Mouse (Mus musculus): Measurements from ENCODE around the gene Sult1b1. TPM values are rescaled to one million over a fixed set of nuclear protein-coding genes. Genes with fewer than 3 reads are reported as not detected.
"Not testable (repeated sequence)": the region's sequence is repeated elsewhere in the genome, so short reads cannot be mapped to it uniquely, and the experiment has no call there.

Sult1b1 gene
- polyA plus RNA-seq, 1 experiment from 2014 or later, result not detected

GRCm38 (mm10) chr5:87550935-87551334, 12.9 kb upstream of the Sult1b1 start:
- no peaks in the 10 kb centered on the region for H3K36me3 ChIP-seq (ENCODE audit: control insufficient read depth, insufficient read depth)
- no peak overlapping the region for H3K4me3 ChIP-seq (replicated peaks; ENCODE audit: low read length)
- no peaks in the 10 kb centered on the region for H3K4me1 ChIP-seq (replicated peaks; ENCODE audit: control insufficient read depth, insufficient read depth, low read length)
- H3K4me2 ChIP-seq (ENCODE audit: low read length), result no peak overlapping the region
- ATAC-seq, result no peak
- no peaks in the 10 kb centered on the region for H3K9me3 ChIP-seq (ENCODE audit: control insufficient read depth, low read length)
- no peaks in the 10 kb centered on the region for H3K27me3 ChIP-seq (replicated peaks; ENCODE audit: control insufficient read depth, insufficient read depth, low read length)
- WGBS, result 33% methylated on average over 1 of the region's 1 CpGs
- no peak overlapping the region for H3K27ac ChIP-seq (ENCODE audit: low read length)
- no peak overlapping the region for H3K9ac ChIP-seq (replicated peaks; ENCODE audit: low read depth, low read length)

GRCm38 (mm10) chr5:87535994-87536644, 1.9 kb downstream of the Sult1b1 start:
- Histone ChIP-seq H3K27me3 (replicated peaks; ENCODE audit: control insufficient read depth, insufficient read depth, low read length) (no peaks in the 10 kb centered on the region), H3K4me2 (ENCODE audit: low read length) (no peak overlapping the region), H3K36me3 (ENCODE audit: control insufficient read depth, insufficient read depth) (no peaks in the 10 kb centered on the region), H3K9me3 (ENCODE audit: control insufficient read depth, low read length) (no peaks in the 10 kb centered on the region), H3K4me3 (replicated peaks; ENCODE audit: low read length) (no peak overlapping the region), H3K4me1 (replicated peaks; ENCODE audit: control insufficient read depth, insufficient read depth, low read length) (no peaks in the 10 kb centered on the region), H3K9ac (replicated peaks; ENCODE audit: low read depth, low read length) (no peak overlapping the region), H3K27ac (ENCODE audit: low read length) (no peak overlapping the region)
- 53% methylated on average over 4 of the region's 4 CpGs for WGBS
- ATAC-seq, result no peak

- H3K4me2 ChIP-seq (ENCODE audit: low read length), result no peak overlapping the region
- no peak for ATAC-seq
- H3K4me3 ChIP-seq (replicated peaks; ENCODE audit: low read length), result no peak overlapping the region
- no peak overlapping the region for H3K27ac ChIP-seq (ENCODE audit: low read length)
- no peaks in the 10 kb centered on the region for H3K4me1 ChIP-seq (replicated peaks; ENCODE audit: control insufficient read depth, insufficient read depth, low read length)
- no peaks in the 10 kb centered on the region for H3K27me3 ChIP-seq (replicated peaks; ENCODE audit: control insufficient read depth, insufficient read depth, low read length)
- no peaks in the 10 kb centered on the region for H3K36me3 ChIP-seq (ENCODE audit: control insufficient read depth, insufficient read depth)
- H3K9me3 ChIP-seq (ENCODE audit: control insufficient read depth, low read length), result no peaks in the 10 kb centered on the region
- no peak overlapping the region for H3K9ac ChIP-seq (replicated peaks; ENCODE audit: low read depth, low read length)
- WGBS, result 75% methylated on average over 2 of the region's 2 CpGs
These were observed 5.7 kb downstream of the Sult1b1 start for GRCm38 (mm10) chr5:87532288-87532687.

- H3K27me3 ChIP-seq (replicated peaks; ENCODE audit: control insufficient read depth, insufficient read depth, low read length); H3K9me3 ChIP-seq (ENCODE audit: control insufficient read depth, low read length); H3K4me1 ChIP-seq (replicated peaks; ENCODE audit: control insufficient read depth, insufficient read depth, low read length); H3K4me3 ChIP-seq (replicated peaks; ENCODE audit: low read length); H3K36me3 ChIP-seq (ENCODE audit: control insufficient read depth, insufficient read depth); H3K27ac ChIP-seq (ENCODE audit: low read length); H3K9ac ChIP-seq (replicated peaks; ENCODE audit: low read depth, low read length); ATAC-seq; H3K4me2 ChIP-seq (ENCODE audit: low read length): not testable (repeated sequence)
- 95% methylated on average over 2 of the region's 2 CpGs for WGBS
These were observed 14.4 kb downstream of the Sult1b1 start for GRCm38 (mm10) chr5:87523561-87523960.

- H3K4me2 ChIP-seq (ENCODE audit: low read length), result no peak overlapping the region
- H3K4me1 ChIP-seq (replicated peaks; ENCODE audit: control insufficient read depth, insufficient read depth, low read length), result no peaks in the 10 kb centered on the region
- H3K27me3 ChIP-seq (replicated peaks; ENCODE audit: control insufficient read depth, insufficient read depth, low read length), result no peaks in the 10 kb centered on the region
- WGBS, result 36% methylated on average over 4 of the region's 4 CpGs
- H3K9me3 ChIP-seq (ENCODE audit: control insufficient read depth, low read length), result no peaks in the 10 kb centered on the region
- no peak overlapping the region for H3K4me3 ChIP-seq (replicated peaks; ENCODE audit: low read length)
- ATAC-seq, result no peak
- no peak overlapping the region for H3K9ac ChIP-seq (replicated peaks; ENCODE audit: low read depth, low read length)
- H3K27ac ChIP-seq (ENCODE audit: low read length), result no peak overlapping the region
- no peaks in the 10 kb centered on the region for H3K36me3 ChIP-seq (ENCODE audit: control insufficient read depth, insufficient read depth)
These were observed 32.1 kb downstream of the Sult1b1 start for GRCm38 (mm10) chr5:87505776-87506458.

- Histone ChIP-seq H3K27ac (ENCODE audit: low read length) (no peak overlapping the region), H3K27me3 (replicated peaks; ENCODE audit: control insufficient read depth, insufficient read depth, low read length) (no peaks in the 10 kb centered on the region), H3K9me3 (ENCODE audit: control insufficient read depth, low read length) (no peaks in the 10 kb centered on the region), H3K4me1 (replicated peaks; ENCODE audit: control insufficient read depth, insufficient read depth, low read length) (no peaks in the 10 kb centered on the region), H3K9ac (replicated peaks; ENCODE audit: low read depth, low read length) (no peak overlapping the region), H3K4me2 (ENCODE audit: low read length) (no peak overlapping the region), H3K36me3 (ENCODE audit: control insufficient read depth, insufficient read depth) (no peaks in the 10 kb centered on the region), H3K4me3 (replicated peaks; ENCODE audit: low read length) (no peak overlapping the region)
- no peak for ATAC-seq
- WGBS, result 26% methylated on average over 1 of the region's 1 CpGs
These were observed 35.3 kb downstream of the Sult1b1 start for GRCm38 (mm10) chr5:87502687-87503086.

GRCm38 (mm10) chr5:87499341-87499740, 38.7 kb downstream of the Sult1b1 start:
- H3K36me3 ChIP-seq (ENCODE audit: control insufficient read depth, insufficient read depth), result no peaks in the 10 kb centered on the region
- ATAC-seq, result no peak

GRCm38 (mm10) chr5:87498936-87499335, 39.1 kb downstream of the Sult1b1 start:
- H3K27me3 ChIP-seq (replicated peaks; ENCODE audit: control insufficient read depth, insufficient read depth, low read length), result no peaks in the 10 kb centered on the region
- ATAC-seq, result no peak
- H3K36me3 ChIP-seq (ENCODE audit: control insufficient read depth, insufficient read depth), result no peaks in the 10 kb centered on the region
- no peak overlapping the region for H3K4me3 ChIP-seq (replicated peaks; ENCODE audit: low read length)
- no peak overlapping the region for H3K4me2 ChIP-seq (ENCODE audit: low read length)
- no peaks in the 10 kb centered on the region for H3K9me3 ChIP-seq (ENCODE audit: control insufficient read depth, low read length)
- no peak overlapping the region for H3K27ac ChIP-seq (ENCODE audit: low read length)
- H3K4me1 ChIP-seq (replicated peaks; ENCODE audit: control insufficient read depth, insufficient read depth, low read length), result no peaks in the 10 kb centered on the region
- H3K9ac ChIP-seq (replicated peaks; ENCODE audit: low read depth, low read length), result no peak overlapping the region

More at GRCm38 (mm10) chr5:87499341-87499740, 38.7 kb downstream of the Sult1b1 start:
- no peak overlapping the region for H3K4me2 ChIP-seq (ENCODE audit: low read length)
- no peak overlapping the region for H3K27ac ChIP-seq (ENCODE audit: low read length)
- no peaks in the 10 kb centered on the region for H3K4me1 ChIP-seq (replicated peaks; ENCODE audit: control insufficient read depth, insufficient read depth, low read length)
- no peaks in the 10 kb centered on the region for H3K27me3 ChIP-seq (replicated peaks; ENCODE audit: control insufficient read depth, insufficient read depth, low read length)
- no peak overlapping the region for H3K4me3 ChIP-seq (replicated peaks; ENCODE audit: low read length)
- H3K9ac ChIP-seq (replicated peaks; ENCODE audit: low read depth, low read length), result no peak overlapping the region
- no peaks in the 10 kb centered on the region for H3K9me3 ChIP-seq (ENCODE audit: control insufficient read depth, low read length)

GRCm38 (mm10) chr5:87490771-87491170, 47.2 kb downstream of the Sult1b1 start, which contains the start of gene Ugt2a1:
Gene Ugt2a1, minus strand, starts transcription at chr5:87490871.
- Histone ChIP-seq H3K4me2 (ENCODE audit: low read length) (no peak within 1 kb of the TSS), H3K9me3 (ENCODE audit: control insufficient read depth, low read length) (no peaks in the 10 kb centered on the region), H3K27ac (ENCODE audit: low read length) (no peak within 1 kb of the TSS), H3K9ac (replicated peaks; ENCODE audit: low read depth, low read length) (no peak within 1 kb of the TSS), H3K27me3 (replicated peaks; ENCODE audit: control insufficient read depth, insufficient read depth, low read length) (no peaks in the 10 kb centered on the region), H3K36me3 (ENCODE audit: control insufficient read depth, insufficient read depth) (no peaks in the 10 kb centered on the region), H3K4me1 (replicated peaks; ENCODE audit: control insufficient read depth, insufficient read depth, low read length) (no peaks in the 10 kb centered on the region), H3K4me3 (replicated peaks; ENCODE audit: low read length) (no peak within 1 kb of the TSS)
- ATAC-seq, result no peak
- 95% methylated on average over 1 of the region's 1 CpGs for WGBS

Data from forebrain, embryonic 16.5 days (tissue).